Mouse (Mus musculus) CD4-positive, CD25-positive, alpha-beta regulatory T cell, adult 2 months (primary cell): ENCODE data around the gene Tmem263.

Experiments used
- DNase-seq: peaks from one replicate; pipeline ENCODE4 v3.0.0-alpha.2; 2012; ENCODE audit warnings: low read depth, low spot score

The Tmem263 gene

GRCm38 (mm10) chr10:85102247-85103084, at the start of gene Tmem263, which contains the start of gene Fhl4:
TSS of gene Tmem263 (plus strand) at chr10:85102627.
TSS of gene Fhl4 (minus strand) at chr10:85102495.
- peak; percentile 93 for DNase-seq

- DNase-seq = no peak
Observed at GRCm38 (mm10) chr10:85054876-85055275, 47.6 kb upstream of the Tmem263 start.

- no peak for DNase-seq
Observed at GRCm38 (mm10) chr10:85071605-85072152, 30.7 kb upstream of the Tmem263 start.

GRCm38 (mm10) chr10:85101841-85102240, 586 bp upstream of the Tmem263 start:
- no peak for DNase-seq

GRCm38 (mm10) chr10:85103085-85103885, 858 bp downstream of the Tmem263 start:
- DNase-seq = peak; percentile 30

GRCm38 (mm10) chr10:85114409-85114808, 12.0 kb downstream of the Tmem263 start:
- no peak for DNase-seq

GRCm38 (mm10) chr10:85125184-85125583, 22.8 kb downstream of the Tmem263 start:
- no peak for DNase-seq

GRCm38 (mm10) chr10:85127395-85128287, 25.2 kb downstream of the Tmem263 start, which contains the start of gene Mterf2:
TSS of gene Mterf2 (minus strand) at chr10:85128027.
- DNase-seq = peak; percentile 96

GRCm38 (mm10) chr10:85128453-85128852, 26.0 kb downstream of the Tmem263 start:
- peak; percentile 53 for DNase-seq

- no peak for DNase-seq
Observed at GRCm38 (mm10) chr10:85136573-85136972, 34.1 kb downstream of the Tmem263 start.

- DNase-seq = no peak
Observed at GRCm38 (mm10) chr10:85141465-85141864, 39.0 kb downstream of the Tmem263 start.

- DNase-seq = no peak
Observed at GRCm38 (mm10) chr10:85146282-85146681, 43.9 kb downstream of the Tmem263 start.

GRCm38 (mm10) chr10:85149226-85149625, 46.8 kb downstream of the Tmem263 start:
- DNase-seq = no peak

GRCm38 (mm10) chr10:85154195-85154594, 51.8 kb downstream of the Tmem263 start:
- DNase-seq = peak; percentile 78

GRCm38 (mm10) chr10:85157451-85157850, 55.0 kb downstream of the Tmem263 start:
- no peak for DNase-seq

- peak; percentile 22 for DNase-seq
Observed at GRCm38 (mm10) chr10:85159989-85160619, 57.7 kb downstream of the Tmem263 start.

- DNase-seq = peak; percentile 70
Observed at GRCm38 (mm10) chr10:85161745-85162351, 59.4 kb downstream of the Tmem263 start.

- no peak for DNase-seq
Observed at GRCm38 (mm10) chr10:85164791-85165190, 62.4 kb downstream of the Tmem263 start.

GRCm38 (mm10) chr10:85165306-85165705, 62.9 kb downstream of the Tmem263 start:
- no peak for DNase-seq
